Comparison of ENCODE assay signal across 21 mouse cellular contexts in the genomic region with DNA sequence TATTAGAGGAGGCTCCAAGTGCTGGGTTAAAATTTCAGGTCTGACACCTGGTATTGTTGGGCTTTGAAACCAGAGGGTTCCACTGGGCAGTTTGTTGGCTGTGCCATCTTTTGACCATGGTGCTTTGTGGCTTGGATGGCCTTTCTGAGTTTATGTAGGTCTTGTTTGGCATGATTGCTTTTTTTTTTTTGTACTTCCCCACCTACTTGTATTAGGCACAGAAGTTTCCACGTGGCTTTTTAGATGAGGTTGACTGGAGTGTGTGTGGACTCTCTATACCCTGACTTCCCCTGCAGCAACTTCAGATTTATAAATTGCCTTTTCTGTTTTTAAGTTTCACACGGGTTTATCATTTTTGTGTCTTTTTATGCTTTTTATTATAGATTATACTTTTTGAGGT. TPM values are rescaled to one million over a fixed set of nuclear protein-coding genes. Genes with fewer than 3 reads are reported as not detected.
DNase-seq lines count a peak whose midpoint lies in the region; TF ChIP-seq lines count a peak whose summit lies in the region.
"Had no signal": no experiment of that assay in that cellular context is flagged by ENCODE, and none has a peak within 500 bp of the region (broad histone marks: within the 10 kb centered on the region; RNA-seq: fewer than 3 reads in every experiment).

No protein-coding gene starts in this region.

- H3K4me2 ChIP-seq in CH12.LX (ENCODE audit: insufficient read depth, low read depth, poor library complexity, severe bottlenecking): no peak overlapping the region

- no peak overlapping the region for H3K4me3 ChIP-seq in CH12.LX (replicated peaks in 1 of 3; ENCODE audit: low read depth in 2 of 3, low read length in 2 of 3, poor library complexity in 1 of 3)
- no peak overlapping the region for H3K4me3 ChIP-seq in forebrain, embryonic 10.5 days

- peaks cover 39 to 60% of the 10 kb centered on the region in 2 experiments for H3K36me3 ChIP-seq in CH12.LX (replicated peaks in 1 of 2; ENCODE audit: control insufficient read depth in 1 of 2, insufficient read depth in 1 of 2, low read length in 1 of 2)
- peaks cover 72% of the 10 kb centered on the region for H3K36me3 ChIP-seq in forebrain, embryonic 10.5 days (replicated peaks)

- peaks cover 19% of the 10 kb centered on the region for H3K79me2 ChIP-seq in CH12.LX (replicated peaks; ENCODE audit: control insufficient read depth, extremely low read depth, insufficient read depth, poor library complexity, severe bottlenecking)

- no peak for TF ChIP-seq CTCF in CH12.LX (conservative IDR thresholded peaks at IDR 0.05 in 1 of 2, IDR thresholded peaks at IDR 0.05 in 1 of 2; ENCODE audit: low read depth in 2 of 2, low read length in 2 of 2)

- H3K27me3 ChIP-seq in CH12.LX (replicated peaks): no peaks in the 10 kb centered on the region
- H3K27me3 ChIP-seq in forebrain, embryonic 10.5 days (ENCODE audit: poor library complexity, severe bottlenecking): no peaks in the 10 kb centered on the region
- H3K27me3 ChIP-seq: Patski had no signal

- dilution Hi-C loops in CH12.LX (cut with MboI; ENCODE audit: extremely low pct_ligation_motif_present, extremely low pct_unique_long_range_greater_than_20kb, low sequenced_read_pairs): no loop called here

- H3K4me1 ChIP-seq in CH12.LX (ENCODE audit: control insufficient read depth in 1 of 2, insufficient read depth in 2 of 2): peaks cover 9 to 36% of the 10 kb centered on the region in 2 experiments
- peaks cover 13% of the 10 kb centered on the region for H3K4me1 ChIP-seq in forebrain, embryonic 10.5 days

- no peak overlapping the region for H3K9ac ChIP-seq in CH12.LX (ENCODE audit: insufficient read depth, low read depth)

- DNase-seq in heart, adult 11 months: peak; percentile 65
- DNase-seq in heart, adult 18-20 months: no peak
- no peak for DNase-seq in CH12.LX (ENCODE audit: extremely low read depth)
- no peak for DNase-seq in forebrain, embryonic 10.5 days (ENCODE audit: extremely low spot score, low spot score)
- DNase-seq: adrenal gland, adult 2 months; adrenal gland, adult 8-10 months; adrenal gland, postnatal 10 days; adrenal gland, postnatal 14 days; adrenal gland, postnatal 25 days; adrenal gland, postnatal 36 days; B cell, adult 2 months; cerebellum, adult 11 months; cerebellum, adult 11-12 months; cerebellum, adult 18-20 months; cerebellum, adult 2 months had no signal

- in situ Hi-C loops in CH12.LX (cut with MboI; ENCODE audit: low pct_ligation_motif_present, low pct_unique_long_range_greater_than_20kb, low sequenced_read_pairs): loop anchor here (10.0 to 25.0 kb wide), 2 partner anchors 274 kb away; partner anchors contain the start of gene Igfbp5

- no peak overlapping the region for H3K27ac ChIP-seq in CH12.LX (ENCODE audit: insufficient read depth, low read depth)
- H3K27ac ChIP-seq in forebrain, embryonic 10.5 days: no peak overlapping the region

- TF ChIP-seq RAD21 in CH12.LX (IDR thresholded peaks at IDR 0.05; ENCODE audit: low read depth, low read length): no peak

- TF ChIP-seq POLR2A in CH12.LX (IDR thresholded peaks at IDR 0.05; ENCODE audit: low read depth, low read length): no peak

- TF ChIP-seq EP300 in CH12.LX (IDR thresholded peaks at IDR 0.05; ENCODE audit: low read length): no peak

- no peaks in the 10 kb centered on the region for H3K9me3 ChIP-seq in CH12.LX (replicated peaks; ENCODE audit: low read length)
- no peaks in the 10 kb centered on the region for H3K9me3 ChIP-seq in forebrain, embryonic 10.5 days
- H3K9me3 ChIP-seq: G1E had no signal

- 98% methylated on average over 2 of the region's 2 CpGs for WGBS in forebrain, embryonic 10.5 days

TF ChIP-seq in CH12.LX, 34 proteins besides CTCF, POLR2A, EP300 and RAD21:
- TF ChIP-seq MEF2A (IDR thresholded peaks at IDR 0.05; ENCODE audit: borderline replicate concordance, low read depth, low read length): no peak
- no peak for TF ChIP-seq MXI1 (IDR thresholded peaks at IDR 0.05; ENCODE audit: low read depth, low read length)
- no peak for TF ChIP-seq IRF4 (IDR thresholded peaks at IDR 0.05; ENCODE audit: low read depth, low read length)
- no peak for TF ChIP-seq CHD2 (IDR thresholded peaks at IDR 0.05; ENCODE audit: low read length)
- TF ChIP-seq MYC (IDR thresholded peaks at IDR 0.05; ENCODE audit: low read depth, low read length): 0 out of 2 replicates have a peak, but pooled peaks have one; percentile 69
- TF ChIP-seq ZNF384 (IDR thresholded peaks at IDR 0.05; ENCODE audit: low read depth, low read length): peak; percentile 67
- TF ChIP-seq MAX (IDR thresholded peaks at IDR 0.05; ENCODE audit: low read length): peak; percentile 32; the same call in 1 of the 2 replicates

RNA-seq across cellular contexts. Expression of gene Smarcal1, which starts 5.7 kb away (rescaled TPM):
- total RNA-seq in heart, adult 18-20 months (2021): 10 to 100 TPM; 27.0 to 29.3 TPM
- total RNA-seq in CH12.LX (2012; rRNA removed) (43.1 and 54.2 TPM in 2 replicates), CH12.LX (2014; rRNA removed) (25.2 and 27.3 TPM in 2 replicates)
- 34.9 and 36.5 TPM in 2 replicates for polyA plus RNA-seq in CH12.LX (2012; ENCODE audit: insufficient read length, low read depth)
- polyA plus RNA-seq in forebrain, embryonic 10.5 days (2016; fragmentation: Nextera tagmentation; extraction: Ambion mirVana): 31.7 and 32.3 TPM in 2 replicates

RNA-seq across cellular contexts. Expression of gene March4, which starts 52.0 kb away (rescaled TPM):
- total RNA-seq in heart, adult 18-20 months (2021): under 1 TPM in 1 of 2 experiments, not detected in 1; 0.10 TPM
- total RNA-seq in CH12.LX (2012; rRNA removed): 0.04 TPM in 1 of 2 replicates, not detected in the other
- total RNA-seq in CH12.LX (2014; rRNA removed): 0.04 TPM in 1 of 2 replicates, not detected in the other
- 0.07 TPM in 1 of 2 replicates, not detected in the other for polyA plus RNA-seq in CH12.LX (2012; ENCODE audit: insufficient read length, low read depth)
- polyA plus RNA-seq in forebrain, embryonic 10.5 days (2016; fragmentation: Nextera tagmentation; extraction: Ambion mirVana): not detected in 2 replicates
- total RNA-seq: ES-E14, MEL had no signal
- polyA plus RNA-seq: activated CD4-positive, CD25-positive, alpha-beta regulatory T cell, adult 4 months; CD4-positive, CD25-positive, alpha-beta regulatory T cell, adult 4 months; G1E had no signal
